22 mouse cellular contexts compared by ENCODE assay signal in the genomic region with DNA sequence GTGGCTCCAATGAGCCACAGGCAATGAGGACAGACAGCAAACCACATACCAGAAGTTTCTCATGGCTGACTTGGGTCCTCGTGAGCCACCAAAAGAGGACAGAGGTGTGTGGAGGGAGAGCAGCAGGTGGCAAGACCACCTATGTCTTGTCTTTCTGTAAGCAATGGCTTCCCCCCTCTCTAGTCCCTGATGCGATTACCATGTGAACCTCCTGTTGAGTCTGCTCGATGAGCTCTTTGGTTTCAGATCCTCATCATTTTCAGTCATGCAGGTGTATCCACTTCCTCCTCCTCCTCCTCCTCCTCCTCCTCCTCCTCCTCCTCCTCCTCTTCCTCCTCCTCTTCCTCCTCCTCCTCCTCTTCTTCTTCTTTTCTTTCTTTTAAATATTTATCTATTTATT. TPM values are rescaled to one million over a fixed set of nuclear protein-coding genes. Genes with fewer than 3 reads are reported as not detected.
A peak's percentile ranks its signal among the peaks of the same experiment; 100 is the strongest.
DNase-seq lines count a peak whose midpoint lies in the region; ATAC-seq and TF ChIP-seq lines count a peak whose summit lies in the region.
"Had no signal": no experiment of that assay in that cellular context is flagged by ENCODE, and none has a peak within 500 bp of the region (broad histone marks: within the 10 kb centered on the region; RNA-seq: fewer than 3 reads in every experiment).

No protein-coding gene starts in this region.

- no peak overlapping the region for H3K27ac ChIP-seq in CH12.LX (ENCODE audit: insufficient read depth, low read depth)
- H3K27ac ChIP-seq in embryonic facial prominence, embryonic 10.5 days (replicated peaks), result no peak overlapping the region
- no peak overlapping the region for H3K27ac ChIP-seq in neural tube, embryonic 15.5 days (replicated peaks)
- H3K27ac ChIP-seq: embryonic facial prominence, embryonic 13.5 days; embryonic facial prominence, embryonic 15.5 days; forebrain, embryonic 13.5 days; forebrain, embryonic 15.5 days had no signal

- in situ Hi-C loops in CH12.LX (cut with MboI; ENCODE audit: low pct_ligation_motif_present, low pct_unique_long_range_greater_than_20kb, low sequenced_read_pairs), result no loop called here

- peaks cover 18 to 28% of the 10 kb centered on the region in 2 experiments for H3K4me1 ChIP-seq in CH12.LX (ENCODE audit: control insufficient read depth in 1 of 2, insufficient read depth in 2 of 2)
- peaks cover 14% of the 10 kb centered on the region for H3K4me1 ChIP-seq in embryonic facial prominence, embryonic 10.5 days
- peaks cover 13% of the 10 kb centered on the region; the same call in 1 of the 2 replicates for H3K4me1 ChIP-seq in neural tube, embryonic 15.5 days

- TF ChIP-seq POLR2A in CH12.LX (IDR thresholded peaks at IDR 0.05; ENCODE audit: low read depth, low read length) (no peak), myocyte (IDR thresholded peaks at IDR 0.05; ENCODE audit: insufficient read length, low read depth) (no peak)

- 77% methylated on average over 3 of the region's 3 CpGs for WGBS in embryonic facial prominence, embryonic 10.5 days
- 88% methylated on average over 3 of the region's 3 CpGs for WGBS in neural tube, embryonic 15.5 days

- H3K4me3 ChIP-seq in CH12.LX (replicated peaks in 1 of 3; ENCODE audit: low read depth in 2 of 3, low read length in 2 of 3, poor library complexity in 1 of 3) (no peak overlapping the region), myocyte (no peak overlapping the region)
- no peak overlapping the region for H3K4me3 ChIP-seq in embryonic facial prominence, embryonic 10.5 days
- H3K4me3 ChIP-seq in neural tube, embryonic 15.5 days (replicated peaks), result no peak overlapping the region
- H3K4me3 ChIP-seq: embryonic facial prominence, embryonic 13.5 days; embryonic facial prominence, embryonic 15.5 days; forebrain, embryonic 13.5 days; forebrain, embryonic 15.5 days had no signal

- peaks cover 57% of the 10 kb centered on the region for H3K27me3 ChIP-seq in CH12.LX (replicated peaks)
- no peaks in the 10 kb centered on the region for H3K27me3 ChIP-seq in myocyte (ENCODE audit: control insufficient read depth, insufficient read depth, insufficient read length)
- H3K27me3 ChIP-seq in embryonic facial prominence, embryonic 10.5 days (replicated peaks; ENCODE audit: low read depth, poor library complexity, severe bottlenecking), result peaks cover 31% of the 10 kb centered on the region
- no peaks in the 10 kb centered on the region for H3K27me3 ChIP-seq in neural tube, embryonic 15.5 days (replicated peaks)
- H3K27me3 ChIP-seq: forebrain, embryonic 13.5 days; forebrain, embryonic 15.5 days had no signal

- no peak overlapping the region for H3K9ac ChIP-seq in CH12.LX (ENCODE audit: insufficient read depth, low read depth)
- no peak overlapping the region for H3K9ac ChIP-seq in neural tube, embryonic 15.5 days (replicated peaks)
- H3K9ac ChIP-seq: embryonic facial prominence, embryonic 13.5 days; embryonic facial prominence, embryonic 15.5 days; forebrain, embryonic 13.5 days; forebrain, embryonic 15.5 days; forebrain, postnatal 0 days had no signal

- H3K9me3 ChIP-seq in CH12.LX (replicated peaks; ENCODE audit: low read length), result peaks cover 4% of the 10 kb centered on the region
- no peaks in the 10 kb centered on the region for H3K9me3 ChIP-seq in embryonic facial prominence, embryonic 10.5 days
- no peaks in the 10 kb centered on the region for H3K9me3 ChIP-seq in neural tube, embryonic 15.5 days (replicated peaks)
- H3K9me3 ChIP-seq: embryonic facial prominence, embryonic 13.5 days; embryonic facial prominence, embryonic 15.5 days; forebrain, embryonic 13.5 days; forebrain, embryonic 15.5 days had no signal

- peak; percentile 44 for DNase-seq in A20 (ENCODE audit: low read depth, low spot score)
- DNase-seq in CH12.LX (ENCODE audit: extremely low read depth), result no peak
- no peak for DNase-seq in embryonic facial prominence, embryonic 10.5 days (ENCODE audit: low spot score)
- no peak for DNase-seq in ovary, postnatal 10 days (ENCODE audit: low spot score)
- DNase-seq: adrenal gland, adult 2 months; adrenal gland, postnatal 10 days; adrenal gland, postnatal 36 days; B cell, adult 2 months; cerebellum, adult 11-12 months; cerebellum, adult 2 months; cerebellum, adult 9-10 months; cerebellum, postnatal 10 days; cerebellum, postnatal 25 days; forebrain, postnatal 0 days had no signal

- TF ChIP-seq CTCF in CH12.LX (conservative IDR thresholded peaks at IDR 0.05 in 1 of 2, IDR thresholded peaks at IDR 0.05 in 1 of 2; ENCODE audit: low read depth in 2 of 2, low read length in 2 of 2), result no peak

- H3ac ChIP-seq in myocyte (ENCODE audit: control insufficient read depth, insufficient read length), result no peak overlapping the region

- TF ChIP-seq EP300 in CH12.LX (IDR thresholded peaks at IDR 0.05; ENCODE audit: low read length), result peak; percentile 26; the same call in 1 of the 2 replicates

- H3K79me2 ChIP-seq in CH12.LX (replicated peaks; ENCODE audit: control insufficient read depth, extremely low read depth, insufficient read depth, poor library complexity, severe bottlenecking), result no peaks in the 10 kb centered on the region
- H3K79me2 ChIP-seq in myocyte (ENCODE audit: control insufficient read depth, insufficient read depth), result no peaks in the 10 kb centered on the region

- TF ChIP-seq RAD21 in CH12.LX (IDR thresholded peaks at IDR 0.05; ENCODE audit: low read depth, low read length), result no peak

- dilution Hi-C loops in CH12.LX (cut with MboI; ENCODE audit: extremely low pct_ligation_motif_present, extremely low pct_unique_long_range_greater_than_20kb, low sequenced_read_pairs), result no loop called here

- H3K36me3 ChIP-seq in CH12.LX (replicated peaks in 1 of 2; ENCODE audit: control insufficient read depth in 1 of 2, insufficient read depth in 1 of 2, low read length in 1 of 2), result no peaks in the 10 kb centered on the region
- H3K36me3 ChIP-seq in myocyte (ENCODE audit: control insufficient read depth, insufficient read depth), result no peaks in the 10 kb centered on the region
- no peaks in the 10 kb centered on the region for H3K36me3 ChIP-seq in embryonic facial prominence, embryonic 10.5 days (replicated peaks)
- no peaks in the 10 kb centered on the region for H3K36me3 ChIP-seq in neural tube, embryonic 15.5 days
- H3K36me3 ChIP-seq: embryonic facial prominence, embryonic 13.5 days; embryonic facial prominence, embryonic 15.5 days; forebrain, embryonic 15.5 days had no signal

- no peak for ATAC-seq in neural tube, embryonic 15.5 days (ENCODE audit: low FRiP score)
- ATAC-seq: CD4-positive, CD25-positive, alpha-beta regulatory T cell, adult 4 months; forebrain, embryonic 13.5 days; forebrain, embryonic 15.5 days; forebrain, postnatal 0 days had no signal

- H3K4me2 ChIP-seq in CH12.LX (ENCODE audit: insufficient read depth, low read depth, poor library complexity, severe bottlenecking) (no peak overlapping the region), myocyte (ENCODE audit: low read depth) (peak overlapping the region; percentile 73)
- H3K4me2 ChIP-seq in neural tube, embryonic 15.5 days, result no peak overlapping the region
- H3K4me2 ChIP-seq: embryonic facial prominence, embryonic 13.5 days; embryonic facial prominence, embryonic 15.5 days; forebrain, embryonic 13.5 days; forebrain, embryonic 15.5 days had no signal

TF ChIP-seq in CH12.LX, 34 proteins besides CTCF, POLR2A, EP300 and RAD21:
- no peak for TF ChIP-seq ZNF384 (IDR thresholded peaks at IDR 0.05; ENCODE audit: low read depth, low read length)
- TF ChIP-seq MEF2A (IDR thresholded peaks at IDR 0.05; ENCODE audit: borderline replicate concordance, low read depth, low read length), result no peak
- no peak for TF ChIP-seq KAT2A (IDR thresholded peaks at IDR 0.05; ENCODE audit: insufficient replicate concordance, low read length)
- TF ChIP-seq ETS1 (conservative IDR thresholded peaks at IDR 0.05; ENCODE audit: low read depth, low read length), result no peak
- no peak for TF ChIP-seq MXI1 (IDR thresholded peaks at IDR 0.05; ENCODE audit: low read depth, low read length)
- TF ChIP-seq IRF4 (IDR thresholded peaks at IDR 0.05; ENCODE audit: low read depth, low read length), result peak; percentile 29; the same call in 1 of the 2 replicates

TF ChIP-seq in myocyte, 11 proteins besides CTCF, POLR2A, EP300 and RAD21:
- TF ChIP-seq MYOD1 (IDR thresholded peaks at IDR 0.05; ENCODE audit: control insufficient read depth in 1 of 3, insufficient read length in 2 of 3, low read depth in 2 of 3), result no peak
- TF ChIP-seq POLR2AphosphoS2 (IDR thresholded peaks at IDR 0.05; ENCODE audit: insufficient read length, low read depth), result no peak
- no peak for TF ChIP-seq USF1 (IDR thresholded peaks at IDR 0.05; ENCODE audit: low read depth)
- TF ChIP-seq MYOG (IDR thresholded peaks at IDR 0.05; ENCODE audit: control insufficient read depth in 1 of 3, insufficient read depth in 1 of 3, insufficient read length in 2 of 3, low read depth in 2 of 3), result no peak
- no peak for TF ChIP-seq E2F4 (IDR thresholded peaks at IDR 0.05; ENCODE audit: insufficient read depth)

RNA-seq across cellular contexts. Expression of a gene that starts 5.2 kb away (rescaled TPM):
- total RNA-seq in CH12.LX (2012; rRNA removed) (not detected in 2 replicates), CH12.LX (2014; rRNA removed) (not detected in 2 replicates)
- polyA plus RNA-seq in CH12.LX (2012; ENCODE audit: insufficient read length, low read depth) (not detected in 2 replicates), myocyte (2012; fragmentation: generic; extraction: Trizol) (0.36 TPM)
- 0.20 and 0.80 TPM in 2 replicates for polyA plus RNA-seq in embryonic facial prominence, embryonic 10.5 days (2016; fragmentation: Nextera tagmentation; extraction: Ambion mirVana)
- polyA plus RNA-seq in neural tube, embryonic 15.5 days (2015; fragmentation: Nextera tagmentation; extraction: Ambion mirVana), result 5.8 and 6.2 TPM in 2 replicates
- total RNA-seq: ES-E14 had no signal
- polyA plus RNA-seq: CD4-positive, CD25-positive, alpha-beta regulatory T cell, adult 4 months had no signal

RNA-seq across cellular contexts. Expression of a gene that starts 8.5 kb away (rescaled TPM):
- total RNA-seq in CH12.LX (2012; rRNA removed) (0.25 TPM in 1 of 2 replicates, not detected in the other), CH12.LX (2014; rRNA removed) (not detected in 2 replicates)
- polyA plus RNA-seq in CH12.LX (2012; ENCODE audit: insufficient read length, low read depth) (not detected in 2 replicates), myocyte (2012; fragmentation: generic; extraction: Trizol) (2.8 TPM)
- polyA plus RNA-seq in embryonic facial prominence, embryonic 10.5 days (2016; fragmentation: Nextera tagmentation; extraction: Ambion mirVana), result 0.35 and 0.69 TPM in 2 replicates
- polyA plus RNA-seq in neural tube, embryonic 15.5 days (2015; fragmentation: Nextera tagmentation; extraction: Ambion mirVana), result 1.7 and 2.5 TPM in 2 replicates
- total RNA-seq: forebrain, postnatal 0 days had no signal

RNA-seq across cellular contexts. Expression of a gene that starts 15.7 kb away (rescaled TPM):
- 20.6 and 20.7 TPM in 2 replicates for total RNA-seq in CH12.LX (2012; rRNA removed)
- total RNA-seq in CH12.LX (2014; rRNA removed), result 12.6 and 13.3 TPM in 2 replicates
- 10.8 and 15.6 TPM in 2 replicates for polyA plus RNA-seq in CH12.LX (2012; ENCODE audit: insufficient read length, low read depth)
- 94.7 TPM for polyA plus RNA-seq in myocyte (2012; fragmentation: generic; extraction: Trizol)
- 34.0 and 35.9 TPM in 2 replicates for polyA plus RNA-seq in embryonic facial prominence, embryonic 10.5 days (2016; fragmentation: Nextera tagmentation; extraction: Ambion mirVana)
- 31.4 and 40.2 TPM in 2 replicates for polyA plus RNA-seq in neural tube, embryonic 15.5 days (2015; fragmentation: Nextera tagmentation; extraction: Ambion mirVana)
